Mouse (Mus musculus): ENCODE results near the gene Paxx.

Paxx gene

DNA sequence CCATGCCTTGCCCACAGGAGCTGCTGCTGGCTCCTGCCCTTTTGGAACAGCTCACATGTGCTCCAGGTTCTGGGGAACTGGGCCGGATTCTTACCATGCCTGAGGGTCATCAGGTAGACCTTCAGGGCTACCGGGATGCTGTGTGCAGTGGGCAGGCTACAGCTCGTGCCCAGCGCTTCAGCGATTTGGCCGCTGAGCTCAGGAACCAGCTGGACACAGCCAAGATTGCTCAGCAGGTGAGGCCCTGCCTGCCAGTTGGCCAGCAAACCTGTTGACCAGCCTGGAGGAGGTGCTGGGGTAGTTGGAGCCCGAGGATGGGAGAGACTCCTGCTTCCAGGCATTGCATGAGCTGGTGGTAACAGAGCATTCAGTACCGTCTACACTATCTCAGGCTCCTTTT lies 26.6 kb downstream of the Paxx start:
- TF ChIP-seq GATA4 (IDR thresholded peaks at IDR 0.05; ENCODE audit: insufficient replicate concordance, low read length), result no peak

DNA sequence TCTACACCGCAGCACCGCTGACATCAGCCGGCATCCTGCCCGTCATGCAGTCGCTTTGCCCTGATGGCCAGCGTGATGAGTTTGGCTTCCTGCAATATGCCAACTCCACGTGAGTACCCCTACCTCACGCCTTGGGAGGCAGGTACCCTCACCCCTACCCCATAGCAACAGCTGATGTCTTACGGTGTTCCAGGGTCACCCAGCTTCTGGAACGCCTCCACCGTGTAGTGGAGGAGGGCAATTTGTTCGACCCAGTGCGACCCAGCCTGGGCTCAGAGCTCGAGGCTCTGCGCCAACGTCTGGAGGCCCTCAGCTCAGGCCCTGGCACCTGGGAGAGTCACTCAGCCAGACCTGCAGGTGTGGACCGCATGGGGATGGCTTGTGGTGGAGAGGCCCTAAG lies 27.8 kb downstream of the Paxx start:
- no peak for TF ChIP-seq GATA4 (IDR thresholded peaks at IDR 0.05; ENCODE audit: insufficient replicate concordance, low read length)

DNA sequence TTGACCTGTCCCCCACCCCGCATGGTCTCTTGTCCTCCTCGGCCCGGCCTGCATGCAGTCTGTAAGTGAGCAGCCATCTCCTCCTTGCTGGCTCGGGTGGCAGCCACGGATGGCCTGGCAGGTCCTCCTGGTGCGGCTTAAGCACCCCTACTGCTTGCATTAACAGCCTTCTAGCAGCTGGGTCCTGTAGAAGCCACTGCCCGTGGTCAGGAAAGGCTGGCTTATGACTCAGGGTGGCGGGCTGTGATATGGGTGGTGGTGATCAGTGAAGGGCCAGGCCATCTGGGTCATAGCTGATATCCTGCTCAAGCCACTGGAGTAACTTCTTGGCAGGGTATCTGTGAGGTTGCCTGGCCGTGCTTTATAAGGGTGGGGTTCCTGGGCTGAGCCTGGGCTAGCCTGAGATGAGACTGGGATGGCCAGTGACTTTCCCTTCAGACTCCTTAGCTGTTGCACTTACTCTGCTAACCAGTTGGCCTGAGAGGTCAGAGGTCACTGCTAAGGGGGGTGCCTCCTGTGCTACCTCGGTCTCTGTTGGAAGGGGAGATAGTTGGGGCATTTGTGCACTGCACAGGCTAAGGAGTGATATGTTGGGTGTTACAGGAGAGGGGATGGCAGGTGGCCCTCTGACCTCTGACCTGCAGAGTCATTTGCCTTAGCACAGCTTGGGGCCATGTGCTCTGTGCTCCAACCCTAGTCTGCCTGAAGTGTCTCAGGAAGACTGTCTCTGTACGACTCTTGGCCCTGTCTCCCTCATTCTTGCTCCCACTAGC lies 28.4 kb downstream of the Paxx start:
- TF ChIP-seq GATA4 (IDR thresholded peaks at IDR 0.05; ENCODE audit: insufficient replicate concordance, low read length), result no peak

- TF ChIP-seq GATA4 (IDR thresholded peaks at IDR 0.05; ENCODE audit: insufficient replicate concordance, low read length), result no peak
These were observed 29.5 kb downstream of the Paxx start for GRCm38 (mm10) chr2:25431308-25431855.

DNA sequence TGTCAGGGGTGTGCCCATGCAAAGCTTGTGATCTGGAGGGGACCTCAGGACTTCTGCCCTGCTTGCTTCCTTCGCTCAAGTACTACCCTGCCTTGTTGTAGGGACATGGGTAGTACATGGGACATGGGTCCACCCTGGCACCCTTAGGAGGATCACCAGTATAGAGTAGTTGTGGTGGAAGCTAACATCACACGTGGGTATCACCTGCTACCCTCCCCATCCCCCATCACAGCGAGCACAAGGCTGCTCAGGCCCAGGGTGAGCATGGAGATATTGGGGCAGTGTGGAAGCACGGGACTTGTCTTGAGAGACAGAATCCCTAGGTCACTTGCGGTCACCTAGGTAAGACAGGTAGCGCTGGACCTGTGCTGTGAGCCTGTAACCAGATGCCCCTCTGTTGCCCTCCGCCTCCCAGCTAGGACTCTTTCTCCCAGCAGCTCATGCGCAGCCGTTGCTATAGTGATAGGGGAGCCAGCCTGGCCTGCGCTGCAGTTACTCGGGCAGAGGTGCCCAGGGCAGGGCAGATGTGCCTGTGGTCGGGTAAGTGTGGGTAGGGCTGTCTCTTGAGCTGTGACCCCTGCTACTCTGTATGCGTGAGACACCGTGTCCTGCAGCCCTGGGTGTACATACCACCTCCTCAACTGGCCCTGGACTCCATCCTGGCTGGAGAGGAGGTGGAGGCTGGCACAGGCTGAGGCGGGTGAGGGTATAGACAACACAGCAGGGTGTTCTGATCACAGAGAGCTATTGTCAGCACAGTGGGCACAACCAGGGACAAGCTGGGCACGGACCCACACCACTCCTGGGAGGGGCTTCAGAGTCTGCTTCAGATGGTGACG lies 30.3 kb downstream of the Paxx start:
- TF ChIP-seq GATA4 (IDR thresholded peaks at IDR 0.05; ENCODE audit: insufficient replicate concordance, low read length), result no peak

GRCm38 (mm10) chr2:25429435-25430180 lies 31.3 kb downstream of the Paxx start:
- no peak for TF ChIP-seq GATA4 (IDR thresholded peaks at IDR 0.05; ENCODE audit: insufficient replicate concordance, low read length)

- TF ChIP-seq GATA4 (IDR thresholded peaks at IDR 0.05; ENCODE audit: insufficient replicate concordance, low read length), result no peak
These were observed 32.3 kb downstream of the Paxx start, which contains the start of gene Abca2 for GRCm38 (mm10) chr2:25428442-25429236. TSS of gene Abca2 (plus strand) at chr2:25428703.

DNA sequence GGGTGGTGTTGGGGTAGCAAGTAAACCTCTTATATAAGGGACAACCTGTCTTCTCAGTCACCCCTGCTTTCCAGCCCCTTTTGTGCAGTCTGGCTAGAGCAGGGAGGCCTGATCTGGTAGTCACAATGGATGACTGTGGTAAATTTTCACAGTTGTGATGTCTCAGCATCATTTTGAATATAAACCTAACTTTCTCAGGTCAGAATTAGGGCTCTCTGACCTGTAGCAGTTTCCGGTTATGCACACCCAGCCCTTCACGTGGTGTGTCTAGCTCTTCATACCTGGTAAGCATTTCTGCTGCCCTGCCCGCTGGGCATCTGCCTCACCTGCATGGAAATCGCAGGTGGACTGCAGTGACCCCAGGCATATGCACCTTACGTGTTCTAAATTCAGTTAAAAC lies 33.6 kb downstream of the Paxx start:
- no peak for TF ChIP-seq GATA4 (IDR thresholded peaks at IDR 0.05; ENCODE audit: insufficient replicate concordance, low read length)

GRCm38 (mm10) chr2:25426721-25427191 lies 34.1 kb downstream of the Paxx start:
- no peak for TF ChIP-seq GATA4 (IDR thresholded peaks at IDR 0.05; ENCODE audit: insufficient replicate concordance, low read length)

DNA sequence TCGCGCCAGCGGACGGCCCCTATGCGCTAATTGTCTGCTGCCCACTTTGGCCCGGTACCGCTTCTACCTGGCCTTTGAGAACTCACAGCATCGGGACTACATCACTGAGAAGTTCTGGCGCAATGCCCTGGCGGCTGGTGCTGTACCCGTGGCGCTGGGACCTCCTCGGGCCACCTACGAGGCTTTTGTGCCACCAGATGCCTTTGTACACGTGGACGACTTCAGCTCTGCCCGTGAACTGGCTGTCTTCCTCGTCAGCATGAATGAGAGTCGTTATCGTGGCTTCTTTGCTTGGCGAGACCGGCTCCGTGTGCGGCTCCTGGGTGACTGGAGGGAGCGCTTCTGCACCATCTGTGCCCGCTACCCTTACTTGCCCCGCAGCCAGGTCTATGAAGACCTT lies 35.4 kb downstream of the Paxx start:
- no peak for TF ChIP-seq GATA4 (IDR thresholded peaks at IDR 0.05; ENCODE audit: insufficient replicate concordance, low read length)

DNA sequence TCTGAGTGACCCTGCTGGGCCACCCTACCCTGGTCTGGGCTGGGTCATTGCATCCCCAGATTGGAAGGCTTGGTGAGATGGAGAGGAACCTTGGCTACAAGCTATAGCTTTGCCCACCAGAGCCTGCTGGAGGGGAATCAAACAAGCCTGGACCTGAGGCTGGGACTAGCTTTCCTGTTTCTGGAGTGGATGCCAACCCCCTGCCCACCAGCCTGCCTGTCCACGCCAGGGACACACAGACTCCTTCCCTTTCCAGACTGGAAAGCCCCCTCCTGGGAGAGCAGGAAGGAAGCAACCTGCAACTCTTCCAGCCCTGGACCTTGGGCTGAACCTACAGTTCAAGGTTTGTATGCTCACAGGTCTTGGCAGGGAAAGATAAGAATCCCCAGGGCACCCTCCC lies 37.3 kb downstream of the Paxx start:
- TF ChIP-seq GATA4 (IDR thresholded peaks at IDR 0.05; ENCODE audit: insufficient replicate concordance, low read length), result no peak

DNA sequence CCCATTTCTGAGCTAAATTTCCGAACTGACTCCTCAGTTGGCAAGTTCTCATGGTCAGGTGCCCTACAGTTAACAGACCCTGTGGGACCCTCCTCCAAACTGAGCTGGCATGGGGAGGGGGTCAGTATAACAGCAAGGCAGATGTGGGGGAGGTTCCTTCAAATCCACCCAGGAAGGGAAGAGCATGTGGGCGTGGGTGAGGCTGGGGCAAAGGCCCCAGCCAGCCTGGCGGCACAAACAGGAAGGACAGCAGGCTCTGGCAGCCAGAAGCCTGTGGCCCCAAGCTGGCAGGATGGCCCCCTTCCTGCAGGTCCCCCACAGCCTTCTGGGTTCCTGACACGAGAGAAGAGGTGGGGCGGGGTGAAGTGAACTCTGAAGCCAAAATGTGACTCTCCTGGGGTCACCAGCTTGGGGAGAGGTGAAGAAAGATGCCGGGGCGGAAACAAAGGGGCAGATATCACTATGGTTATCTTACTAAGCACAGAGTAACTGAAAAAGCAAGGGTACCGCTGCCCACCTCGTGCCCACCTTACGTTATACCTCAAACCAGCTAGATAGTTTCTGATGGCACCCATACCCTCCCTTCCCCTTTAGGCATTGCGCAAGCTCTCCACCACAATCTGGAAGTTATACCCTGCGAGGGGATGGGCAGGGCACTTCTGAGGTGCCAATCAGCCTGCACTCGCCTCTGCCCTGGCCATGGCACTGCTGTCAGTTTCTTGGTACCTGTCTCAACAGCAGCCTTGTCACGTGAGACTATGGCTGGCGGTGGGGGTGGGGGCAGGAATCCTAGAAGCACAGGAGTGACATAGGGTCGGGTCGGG lies 38.1 kb downstream of the Paxx start, which contains the start of gene Fut7:
Gene Fut7 (plus strand): TSS at position 681 of the 824 bp plus-strand sequence.
- no peak for TF ChIP-seq GATA4 (IDR thresholded peaks at IDR 0.05; ENCODE audit: insufficient replicate concordance, low read length)

- no peak for TF ChIP-seq GATA4 (IDR thresholded peaks at IDR 0.05; ENCODE audit: insufficient replicate concordance, low read length)
These were observed 39.0 kb downstream of the Paxx start for GRCm38 (mm10) chr2:25421896-25422295.
